Mouse (Mus musculus): ENCODE data around the gene Il16.

- TF ChIP-seq FLI1 (IDR thresholded peaks at IDR 0.05; ENCODE audit: low read length) = no peak
- TF ChIP-seq GATA1 (IDR thresholded peaks at IDR 0.05; ENCODE audit: borderline replicate concordance, low read length) = no peak
Observed at GRCm38 (mm10) chr7:83666087-83666595, 79.4 kb downstream of the Il16 start.

Measured in megakaryocyte, embryonic 14.5 days (primary cell).